Mouse (Mus musculus) 416B (cell line): Measurements from ENCODE around the gene 1600002K03Rik.

Source experiments
- DNase-seq: peaks from one replicate; pipeline ENCODE4 v3.0.0; 2011; ENCODE audit warnings: low read depth

1600002K03Rik gene

DNA sequence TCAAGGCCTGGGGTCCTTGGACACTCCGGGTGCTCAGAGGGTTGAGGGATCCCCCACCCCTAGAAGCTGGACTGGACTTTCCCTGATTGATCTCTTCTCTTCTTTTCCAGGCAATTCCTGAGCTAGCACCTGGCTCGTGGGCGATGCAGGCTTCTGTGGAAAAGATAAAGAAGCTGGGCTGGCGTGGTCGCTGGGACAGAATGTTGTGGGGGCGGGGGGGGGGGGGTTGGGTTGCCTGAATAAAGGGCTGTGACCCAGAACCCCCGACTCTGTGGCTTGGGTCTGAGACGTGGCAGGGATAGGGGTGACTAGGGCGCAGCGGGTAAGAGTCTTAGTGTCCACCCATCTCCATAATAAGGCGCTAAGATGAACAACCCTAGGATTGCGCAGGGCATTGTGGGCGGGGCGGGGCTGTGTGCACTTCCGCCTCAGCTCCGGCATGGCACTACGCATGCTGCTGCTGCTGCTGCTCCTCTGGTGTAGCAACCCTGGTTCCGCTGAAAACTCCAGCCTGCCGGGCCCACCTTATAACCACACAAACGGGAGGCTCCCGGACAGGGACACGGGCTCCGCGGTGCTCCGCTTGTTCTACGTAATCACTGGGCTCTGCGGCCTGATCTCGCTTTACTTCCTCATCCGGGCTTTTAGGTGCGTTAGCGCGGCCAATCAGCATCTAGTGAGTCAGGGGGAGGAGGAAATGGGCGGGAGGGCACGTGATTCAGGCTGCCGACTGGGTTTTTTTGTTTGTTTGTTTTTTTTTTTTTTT, at the start of gene 1600002K03Rik:
Gene 1600002K03Rik, plus strand, starts transcription at position 418 of the 766 bp plus-strand sequence.
- DNase-seq, result peak; percentile 94

DNA sequence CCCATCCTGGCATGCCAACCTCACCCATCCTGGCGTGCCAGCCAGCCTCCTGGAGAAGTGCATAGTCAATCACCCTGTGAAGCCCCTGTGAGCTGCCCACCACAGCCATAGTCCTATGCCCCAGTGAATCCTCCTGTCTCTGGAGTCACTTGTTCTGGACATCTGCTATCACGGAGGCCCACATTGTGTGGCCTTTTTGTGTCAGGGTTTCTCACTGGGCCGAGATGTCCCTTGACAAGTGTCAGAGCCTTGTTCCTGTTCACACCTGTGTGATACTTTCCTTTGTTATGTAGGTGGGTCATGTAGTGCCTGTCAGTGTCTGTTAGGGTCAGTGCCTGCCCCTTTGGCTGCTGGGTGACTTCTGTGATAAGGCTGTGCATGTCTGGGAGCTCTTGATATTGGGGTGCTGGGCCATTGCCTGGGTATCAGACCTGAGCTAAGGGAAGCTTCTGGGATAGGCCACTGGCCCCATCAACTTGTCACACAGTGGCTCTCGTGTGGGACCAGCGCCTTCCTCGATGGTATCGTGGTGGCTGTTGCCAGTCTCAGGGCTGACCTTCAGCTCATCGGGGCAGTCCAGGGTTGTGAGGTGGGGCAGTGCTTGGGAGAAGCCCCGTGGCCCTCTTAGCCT, 48.7 kb upstream of the 1600002K03Rik start:
- DNase-seq, result no peak

- DNase-seq, result no peak
Observed at GRCm38 (mm10) chr10:80127920-80128319, 44.8 kb upstream of the 1600002K03Rik start.

DNA sequence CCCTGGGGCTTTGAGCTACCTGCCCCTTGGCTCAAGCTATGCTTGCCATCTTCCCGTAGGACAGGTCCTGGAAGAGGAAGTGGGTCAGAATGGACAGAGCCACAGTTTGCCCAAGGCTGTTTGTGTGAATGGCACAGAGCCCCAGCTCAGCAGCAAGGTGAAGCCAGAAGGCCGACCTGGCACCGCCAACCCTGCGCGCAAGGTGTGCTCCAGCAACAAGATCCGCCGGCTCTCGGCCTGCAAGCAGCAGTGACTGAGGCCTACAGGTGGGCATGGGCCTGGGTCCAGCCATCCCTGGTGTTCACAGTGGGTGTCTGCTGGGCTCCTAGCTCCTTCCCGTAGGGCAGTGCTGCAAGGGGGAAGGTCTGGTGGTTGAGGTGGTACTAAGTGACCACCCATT, 42.9 kb upstream of the 1600002K03Rik start:
- no peak for DNase-seq

- DNase-seq, result no peak
Observed at GRCm38 (mm10) chr10:80130403-80131031, 42.2 kb upstream of the 1600002K03Rik start.

- no peak for DNase-seq
Observed at GRCm38 (mm10) chr10:80131316-80131951, 41.3 kb upstream of the 1600002K03Rik start.

- DNase-seq, result no peak
Observed at GRCm38 (mm10) chr10:80131952-80132350, 40.8 kb upstream of the 1600002K03Rik start.

GRCm38 (mm10) chr10:80133226-80133849, 39.4 kb upstream of the 1600002K03Rik start:
- DNase-seq, result peak; percentile 45

- no peak for DNase-seq
Observed at GRCm38 (mm10) chr10:80134421-80134820, 38.3 kb upstream of the 1600002K03Rik start.

DNA sequence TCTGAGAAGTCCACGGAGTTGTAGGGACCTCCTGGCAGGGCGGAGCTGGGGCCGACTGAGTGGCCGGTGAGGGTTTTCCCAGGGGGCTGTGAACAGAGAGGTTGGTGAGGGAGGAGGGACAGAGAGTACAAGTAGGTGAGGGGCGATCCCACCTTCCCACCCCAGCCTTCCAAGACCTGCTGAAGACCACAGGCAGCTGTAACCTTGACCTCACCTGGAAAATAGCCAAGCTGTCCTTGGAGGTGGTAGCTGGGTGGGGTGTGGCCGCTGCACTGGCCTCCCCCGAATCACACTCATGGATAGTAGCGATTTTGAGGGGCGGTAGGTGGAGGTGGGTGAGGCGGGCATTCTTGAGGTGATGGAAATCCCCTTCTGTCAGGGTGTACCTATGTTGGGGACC, 37.6 kb upstream of the 1600002K03Rik start:
- no peak for DNase-seq

GRCm38 (mm10) chr10:80135641-80136040, 37.1 kb upstream of the 1600002K03Rik start:
- DNase-seq, result no peak

GRCm38 (mm10) chr10:80136179-80136951, 36.4 kb upstream of the 1600002K03Rik start:
- no peak for DNase-seq

DNA sequence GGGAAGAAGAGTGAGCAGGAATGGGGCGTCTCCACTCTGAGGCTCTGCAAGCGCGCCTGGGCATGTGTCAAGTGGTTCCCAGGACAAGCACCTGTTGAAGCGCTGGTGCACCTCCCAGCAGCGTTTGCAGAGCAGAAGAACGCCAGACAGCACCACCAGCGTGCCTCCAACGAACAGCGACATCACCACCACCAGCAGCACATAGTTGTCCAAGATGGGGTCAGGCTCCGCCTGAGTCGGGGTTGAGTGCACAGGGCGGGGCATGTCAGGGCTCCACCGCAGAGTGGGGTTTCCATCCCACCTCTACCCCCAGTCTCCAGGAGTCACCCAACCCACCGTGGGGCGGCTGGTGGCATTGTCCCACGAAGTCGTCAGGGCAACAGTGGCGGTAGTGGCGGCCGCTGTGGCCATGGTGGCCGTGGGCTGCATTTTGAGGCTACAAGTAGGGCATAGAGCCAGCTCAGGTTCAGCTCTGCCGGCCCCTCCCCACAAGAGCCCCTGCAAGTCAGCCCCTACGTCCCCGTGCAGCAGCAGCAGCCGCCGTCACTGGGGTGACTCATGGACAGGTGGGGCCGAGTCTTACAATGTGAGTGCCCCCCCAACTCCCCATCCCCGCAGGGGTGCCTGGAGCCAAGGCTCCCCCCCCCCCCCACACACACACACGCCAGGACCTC, 35.7 kb upstream of the 1600002K03Rik start:
- no peak for DNase-seq

DNA sequence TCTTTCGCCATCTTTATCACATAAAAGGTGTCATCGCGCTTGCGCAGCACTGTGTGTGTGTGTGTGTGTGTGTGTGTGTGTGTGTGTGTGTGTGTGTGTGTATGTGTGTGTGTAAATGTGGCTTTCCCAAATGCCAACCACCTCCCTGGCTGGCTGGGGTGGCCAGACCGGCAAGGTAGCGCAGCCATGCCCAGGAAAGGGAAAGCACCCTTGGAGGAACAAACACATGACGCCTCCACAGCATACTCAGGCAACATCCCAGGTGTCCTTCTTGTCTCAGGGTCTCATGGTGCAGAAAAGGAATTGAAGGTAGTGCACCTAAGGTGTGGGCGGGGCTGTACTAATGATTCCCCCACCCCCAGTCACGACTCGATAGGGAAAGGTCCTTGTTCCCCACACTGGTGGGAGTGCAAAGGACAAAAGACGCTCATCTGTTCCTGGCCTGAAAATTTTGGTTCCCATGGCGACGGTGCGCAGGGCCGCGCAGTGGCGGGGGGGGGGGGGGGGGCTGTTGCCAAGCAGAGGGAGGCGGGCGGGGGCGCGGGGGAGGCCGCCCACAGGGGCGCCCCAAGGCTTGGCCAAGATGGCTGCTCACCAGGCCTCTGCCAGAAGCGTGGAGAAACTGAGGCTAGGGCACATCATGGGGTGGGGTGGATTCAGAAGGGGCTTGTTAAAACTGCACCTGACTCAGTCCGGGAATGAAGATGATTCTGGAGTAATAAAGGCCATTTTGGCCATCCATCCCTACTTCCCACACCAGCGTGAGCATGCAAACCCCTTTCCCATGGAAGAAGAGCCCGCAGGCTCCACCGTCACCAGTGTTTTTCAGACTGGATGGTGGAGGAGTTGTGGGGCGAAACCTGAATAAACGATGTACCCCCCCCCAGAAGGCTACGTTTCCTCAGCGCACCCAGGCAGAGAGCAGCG, 34.9 kb upstream of the 1600002K03Rik start:
- no peak for DNase-seq

- DNase-seq, result peak; percentile 49
Observed at GRCm38 (mm10) chr10:80138553-80139438, 33.9 kb upstream of the 1600002K03Rik start, which contains the start of gene Atp5d. TSS of gene Atp5d (plus strand) at chr10:80138632.

- no peak for DNase-seq
Observed at GRCm38 (mm10) chr10:80139439-80139775, 33.3 kb upstream of the 1600002K03Rik start.

- no peak for DNase-seq
Observed at GRCm38 (mm10) chr10:80139975-80140665, 32.6 kb upstream of the 1600002K03Rik start.

DNA sequence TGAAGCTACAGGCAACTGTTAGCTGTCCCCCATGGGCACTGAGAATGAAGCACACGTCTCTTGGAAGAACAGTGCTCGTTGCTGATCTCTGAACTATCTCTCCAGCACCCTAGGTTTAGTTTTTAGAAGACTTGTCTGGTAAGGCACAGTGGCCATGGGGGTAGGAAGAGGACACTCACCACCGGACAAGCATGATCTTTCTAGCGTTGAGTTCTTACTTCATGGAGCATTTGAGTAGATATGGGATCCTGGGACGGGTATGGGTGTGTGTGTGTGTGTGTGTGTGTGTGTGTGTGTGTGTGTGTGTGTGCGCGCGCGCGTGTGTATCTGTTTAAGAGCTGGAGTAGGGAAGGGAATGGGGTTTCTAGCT, 32.1 kb upstream of the 1600002K03Rik start, which contains the start of gene Cbarp:
Gene Cbarp, minus strand, starts transcription at position 170 of the 370 bp plus-strand sequence.
- DNase-seq, result no peak
